Mouse (Mus musculus) adrenal gland, adult 2 months (tissue): ENCODE measurements at regions not wholly inside any gene's neighbourhood (a gene's known extent, or its start where the extent isn't known, plus 50 kb on each side); places are given as distances from the start of the nearest gene placed in this dataset.

Experiments
- DNase-seq: peaks from one replicate; pipeline ENCODE4 v3.0.0; 2021

DNA sequence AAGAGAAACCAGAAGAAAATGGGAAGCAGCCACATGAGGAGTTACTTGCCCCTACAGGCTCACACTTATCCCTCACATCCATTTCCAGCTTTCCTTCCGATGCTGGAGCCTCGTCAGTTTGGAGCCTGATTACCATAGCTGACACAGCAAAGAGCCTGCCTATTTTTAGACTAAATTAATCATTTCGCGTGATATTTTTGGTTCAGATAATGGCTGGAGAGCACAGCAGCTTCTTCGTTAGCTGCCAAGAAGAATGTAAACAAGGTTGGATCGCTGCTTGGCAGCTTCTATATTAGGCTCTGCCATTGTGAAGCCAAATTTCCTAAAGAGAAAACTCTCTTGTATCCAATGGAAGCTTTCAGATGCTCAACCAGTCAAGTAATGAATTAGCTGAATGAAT, 676.9 kb upstream of the A1bg start:
- DNase-seq = no peak

DNA sequence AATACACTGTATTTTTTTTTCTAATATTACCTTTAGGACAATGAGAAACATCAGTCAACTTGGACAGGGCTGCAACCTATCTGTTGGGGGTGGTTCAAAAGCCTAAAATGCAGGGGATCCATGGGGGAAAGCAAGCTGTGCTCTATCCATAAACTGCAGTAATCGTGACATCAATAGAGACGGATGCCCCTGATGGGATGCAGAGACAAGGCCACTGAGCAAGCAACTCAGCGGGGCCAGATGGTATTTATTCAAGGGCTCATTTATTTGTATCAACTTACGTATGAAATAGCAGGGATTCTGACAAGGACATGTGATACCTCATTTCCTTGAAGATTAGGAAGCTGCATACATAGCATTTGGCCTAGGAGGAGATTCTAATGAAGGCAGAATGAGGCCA, 673.5 kb upstream of the A1bg start:
- DNase-seq = no peak

DNA sequence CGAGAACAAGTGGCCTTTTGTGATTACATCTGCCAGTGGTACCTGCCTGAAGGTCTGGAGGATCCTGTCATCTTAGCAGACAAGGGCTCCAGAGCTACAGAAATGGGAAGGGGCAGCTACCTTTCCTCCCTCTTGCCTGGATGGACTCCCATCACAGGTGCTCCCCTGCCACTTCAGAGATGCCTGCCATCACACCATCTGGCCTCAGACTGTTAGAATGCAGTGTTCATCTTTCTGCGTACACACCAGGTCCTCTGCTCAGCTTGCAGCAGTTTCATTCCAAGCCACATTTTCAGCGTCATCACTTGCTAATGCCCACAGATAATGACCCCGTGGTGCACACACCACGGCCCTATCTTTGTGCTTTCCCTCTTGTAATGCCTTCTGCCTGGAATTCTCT, 666.1 kb upstream of the A1bg start:
- DNase-seq = no peak

DNA sequence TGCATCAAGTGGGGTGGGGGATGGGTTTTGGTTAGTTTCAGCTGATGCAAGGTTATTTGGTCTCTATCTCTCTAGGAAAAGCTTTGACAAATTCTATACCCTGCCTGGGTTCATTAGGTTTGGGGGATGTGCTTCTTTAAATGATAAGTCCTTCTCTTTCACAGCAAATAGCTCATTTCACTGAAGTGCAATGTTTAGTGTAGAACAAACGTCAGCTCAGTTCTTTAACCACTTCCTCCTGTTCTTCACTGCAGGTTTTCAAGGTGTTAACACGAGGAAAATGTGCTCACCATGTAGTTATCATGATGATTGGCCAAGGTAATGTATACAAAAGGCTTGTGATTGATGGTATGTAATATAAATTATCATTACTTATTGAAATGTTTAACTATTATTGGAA, 659.5 kb upstream of the A1bg start:
- DNase-seq = no peak

DNA sequence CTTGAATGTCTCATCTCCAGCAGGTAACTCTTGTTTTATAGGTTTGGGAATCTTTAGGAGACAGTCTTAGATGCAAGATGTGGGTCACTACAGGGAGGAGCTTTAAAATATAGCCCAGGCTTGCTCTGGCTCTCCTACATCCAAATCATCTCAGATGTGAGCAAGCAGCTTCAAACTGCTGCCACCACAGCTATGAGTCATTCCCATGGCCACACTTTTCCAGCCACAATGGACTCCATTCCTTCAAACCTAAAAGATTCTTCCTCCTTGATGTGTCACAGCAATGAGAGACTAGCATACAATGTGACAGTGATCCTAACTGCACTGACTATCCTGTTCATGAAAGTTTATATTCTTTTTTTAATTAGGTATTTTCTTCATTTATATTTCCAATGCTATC, 640.5 kb upstream of the A1bg start:
- no peak for DNase-seq

DNA sequence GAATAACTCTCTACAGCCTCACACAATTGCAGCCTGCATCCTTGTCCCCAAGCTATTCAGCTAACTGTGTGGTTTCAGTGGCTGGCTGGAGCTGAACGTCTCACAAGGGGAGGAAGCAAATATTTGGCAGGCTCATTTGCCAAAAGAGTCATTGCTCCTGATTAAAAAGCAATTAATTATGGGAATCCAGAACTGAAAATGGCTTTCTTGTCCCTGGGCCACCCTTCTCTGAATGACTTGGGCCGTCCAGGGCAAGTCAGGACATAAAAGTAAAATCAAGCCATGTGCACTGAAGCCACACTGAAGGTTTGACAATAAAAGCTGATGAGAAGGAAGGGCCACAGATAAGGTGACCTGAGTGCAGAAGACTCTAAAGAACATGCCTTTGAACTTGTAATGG, 639.4 kb upstream of the A1bg start:
- peak; percentile 5 for DNase-seq

- DNase-seq = no peak
Measured at GRCm38 (mm10) chr15:61553908-61554307, 631.1 kb upstream of the A1bg start.

- peak; percentile 15 for DNase-seq
Measured at GRCm38 (mm10) chr15:61553081-61553680, 630.4 kb upstream of the A1bg start.

GRCm38 (mm10) chr15:61551206-61551605, 628.4 kb upstream of the A1bg start:
- DNase-seq = no peak

DNA sequence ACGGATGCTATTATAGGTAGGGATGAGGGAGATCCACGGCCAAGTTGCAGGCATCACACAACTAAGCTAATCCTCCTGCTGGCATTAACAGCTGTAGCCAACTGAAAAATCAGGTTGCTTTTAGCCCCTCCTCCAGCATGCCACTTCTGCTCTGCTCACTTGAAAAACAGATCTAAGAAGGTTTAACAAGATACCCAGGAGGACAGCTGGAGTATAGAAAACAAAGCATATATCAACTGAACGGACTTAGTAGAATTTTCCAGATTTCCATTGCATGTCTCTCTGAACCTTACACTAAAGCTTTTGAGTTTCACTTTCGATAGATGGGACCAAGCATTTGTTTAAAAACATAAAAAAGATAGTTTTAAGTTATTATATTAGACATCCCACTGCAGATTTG, 625.6 kb upstream of the A1bg start:
- no peak for DNase-seq

- DNase-seq = no peak
Measured at GRCm38 (mm10) chr15:61546608-61547007, 623.8 kb upstream of the A1bg start.

GRCm38 (mm10) chr15:61544074-61544473, 621.3 kb upstream of the A1bg start:
- no peak for DNase-seq

GRCm38 (mm10) chr15:61541643-61542042, 618.8 kb upstream of the A1bg start:
- DNase-seq = no peak

- DNase-seq = no peak
Measured at GRCm38 (mm10) chr15:61540753-61541421, 618.1 kb upstream of the A1bg start.

GRCm38 (mm10) chr15:61538930-61539329, 616.1 kb upstream of the A1bg start:
- DNase-seq = no peak

GRCm38 (mm10) chr15:61538169-61538755, 615.5 kb upstream of the A1bg start:
- no peak for DNase-seq

DNA sequence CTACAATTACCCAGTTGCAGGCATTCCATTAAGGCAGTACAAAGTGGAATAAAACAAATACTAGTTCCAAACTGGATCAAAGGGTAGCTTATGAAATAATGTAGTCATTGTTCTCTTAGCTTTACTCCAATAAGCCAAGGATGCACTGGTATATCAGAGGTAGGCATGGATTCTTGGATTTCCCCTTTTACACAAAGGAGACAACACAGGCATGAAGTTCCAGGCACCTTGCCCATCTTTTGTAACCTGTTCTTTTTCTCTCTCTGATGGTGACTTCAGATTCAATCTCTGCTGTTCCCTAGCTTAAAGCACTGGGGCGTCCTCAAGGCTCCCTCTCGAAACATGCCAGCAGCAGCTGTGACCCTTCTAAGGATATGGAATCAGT, 613.5 kb upstream of the A1bg start:
- DNase-seq = no peak

DNA sequence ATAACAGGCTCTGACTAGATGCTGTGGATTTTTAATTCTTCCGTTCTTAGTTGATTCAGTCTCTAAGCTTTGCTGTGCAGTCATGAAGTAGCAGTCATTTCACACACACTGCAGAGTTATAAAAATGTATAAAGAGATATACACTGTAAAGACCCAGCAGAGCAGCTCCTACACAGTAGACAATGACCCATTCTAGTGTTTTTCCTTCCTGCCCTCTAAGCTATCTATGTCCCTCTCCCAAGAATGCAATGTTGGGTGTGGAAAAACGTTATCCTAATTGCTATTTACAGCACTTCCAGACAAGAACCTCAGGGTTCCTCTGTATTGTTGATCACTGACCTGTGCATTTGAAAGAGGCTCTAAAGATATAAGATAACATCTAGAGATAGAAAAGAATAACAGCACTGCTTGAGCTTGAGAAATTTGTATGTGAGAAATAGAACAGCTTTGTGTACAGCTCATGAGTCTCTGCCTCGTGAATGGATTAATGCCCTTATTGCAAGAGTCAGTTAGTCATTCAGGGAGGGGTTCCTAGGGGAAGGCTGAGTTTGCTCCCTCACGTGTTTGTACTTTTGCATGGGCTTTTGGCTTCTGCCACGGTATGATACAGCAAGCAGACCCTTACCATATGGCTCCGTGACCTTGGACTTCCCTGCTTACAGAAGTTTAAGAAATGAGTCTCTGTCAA, 613.0 kb upstream of the A1bg start:
- DNase-seq = no peak

DNA sequence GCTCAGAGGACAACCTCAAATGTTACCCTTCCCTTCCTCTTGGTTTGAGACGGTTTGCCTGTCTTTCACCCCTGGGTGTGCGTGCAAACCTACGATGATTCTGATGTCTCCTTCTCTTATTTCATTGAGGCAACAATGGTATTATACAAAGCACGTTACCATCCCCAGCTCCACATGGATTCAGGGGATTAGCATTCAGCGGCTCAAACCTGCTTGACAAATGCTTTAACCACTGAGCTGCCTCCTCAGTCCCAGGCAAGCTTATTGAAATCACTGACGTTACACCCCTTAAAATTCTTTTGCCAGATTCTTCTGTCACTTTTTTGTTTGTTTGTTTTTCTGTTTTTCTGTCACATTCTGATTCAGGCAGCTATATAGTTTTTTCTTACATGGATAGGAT, 612.4 kb upstream of the A1bg start:
- no peak for DNase-seq

- no peak for DNase-seq
Measured at GRCm38 (mm10) chr15:61532808-61533207, 610.0 kb upstream of the A1bg start.

DNA sequence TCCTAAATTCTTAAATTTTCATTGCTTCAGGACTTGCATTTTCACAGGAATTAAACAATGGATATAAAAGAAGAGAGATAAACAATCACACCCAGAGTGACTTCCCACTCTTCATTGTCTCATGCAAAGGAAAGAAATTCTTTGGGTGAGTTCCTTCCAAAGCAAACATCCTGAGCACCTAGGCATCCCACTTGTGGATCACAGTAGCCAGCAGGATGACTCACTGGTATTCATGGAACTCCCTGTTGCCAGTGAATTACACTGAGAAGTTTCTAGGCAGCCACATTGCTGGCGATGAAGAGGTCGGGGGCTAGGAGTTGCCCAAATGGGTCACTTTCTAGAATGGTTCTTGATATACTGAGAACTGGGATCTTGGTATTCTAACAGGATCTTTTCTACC, 609.2 kb upstream of the A1bg start:
- DNase-seq = no peak

DNA sequence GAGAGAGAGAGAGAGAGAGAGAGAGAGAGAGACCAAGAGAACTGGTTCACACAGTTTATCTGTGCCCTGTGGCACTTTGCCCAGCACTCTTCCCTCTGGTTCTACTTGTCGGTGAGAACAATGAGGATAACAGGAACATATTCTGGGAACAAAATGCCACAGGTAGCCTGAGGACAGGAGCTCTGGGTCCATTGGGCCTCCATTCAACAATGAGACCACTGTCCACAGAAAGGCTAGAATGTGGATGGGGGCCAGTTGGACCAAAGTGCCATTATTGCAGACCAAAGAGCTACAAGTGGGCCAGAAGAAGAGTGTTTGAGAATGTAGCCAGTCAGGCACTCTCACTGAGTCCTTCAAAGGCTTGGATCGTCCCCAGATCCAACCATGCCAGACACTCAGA, 600.2 kb upstream of the A1bg start:
- DNase-seq = no peak

DNA sequence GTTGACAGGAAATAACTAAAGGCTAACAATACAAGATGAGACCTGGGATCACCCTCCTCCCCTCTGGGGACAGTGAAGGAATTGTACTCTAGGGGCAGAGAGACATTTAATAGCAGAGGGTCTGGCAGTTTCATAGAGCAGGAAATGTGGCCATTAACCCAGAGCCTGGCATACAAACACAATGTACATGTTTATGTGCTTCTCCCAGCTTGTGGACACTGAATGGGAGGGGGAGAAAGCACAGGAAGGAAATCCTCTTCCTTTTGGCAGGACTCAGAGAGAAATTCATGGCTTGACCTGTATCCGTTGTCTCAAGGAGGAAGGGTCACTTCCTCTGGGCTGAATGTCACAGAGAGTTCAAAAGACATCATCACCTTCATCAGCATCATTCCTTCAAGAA, 594.5 kb upstream of the A1bg start:
- DNase-seq = peak; percentile 28
